Mouse (Mus musculus) left cerebral cortex, adult 11 months (tissue): ENCODE data around the gene Cd180.

Source experiments
- DNase-seq: peaks from one replicate; pipeline ENCODE4 v3.0.0; 2022; ENCODE audit warnings: low spot score

Gene Cd180

GRCm38 (mm10) chr13:102783531-102784310 is 90.4 kb downstream of the Cd180 start:
- DNase-seq = no peak

GRCm38 (mm10) chr13:102786666-102787230 is 93.4 kb downstream of the Cd180 start:
- DNase-seq = no peak
